20 mouse cellular contexts compared by ENCODE assay signal in genomic region chr13:48617774-48618173, GRCm38 (mm10). TPM values are rescaled to one million over a fixed set of nuclear protein-coding genes. Genes with fewer than 3 reads are reported as not detected.
"Had no signal": no experiment of that assay in that cellular context is flagged by ENCODE, and none has a peak within 500 bp of the region (broad histone marks: within the 10 kb centered on the region; RNA-seq: fewer than 3 reads in every experiment).

No protein-coding gene starts in this region.

- H3K4me1 ChIP-seq: liver, embryonic 13.5 days; lung, embryonic 15.5 days; megakaryocyte, embryonic 14.5 days; neural tube, embryonic 13.5 days; stomach, embryonic 15.5 days had no signal

- H3K4me3 ChIP-seq: layer of hippocampus, adult 2 months; limb, embryonic 15.5 days; liver, embryonic 13.5 days; lung, embryonic 15.5 days; megakaryocyte, embryonic 14.5 days; neural tube, embryonic 13.5 days; stomach, embryonic 15.5 days had no signal

- ATAC-seq: liver, postnatal 0 days; midbrain, embryonic 16.5 days had no signal

- DNase-seq: left cerebral cortex, postnatal 4 days; liver, embryonic 13.5 days; liver, postnatal 0 days; lung, postnatal 14 days; retina, postnatal 1 day; right cerebral cortex, postnatal 4 days; thymus, adult 2 months; thymus, postnatal 25 days had no signal

- H3K36me3 ChIP-seq: liver, embryonic 13.5 days; lung, embryonic 15.5 days; stomach, embryonic 15.5 days had no signal

- H3K27ac ChIP-seq: layer of hippocampus, adult 2 months; limb, embryonic 15.5 days; liver, embryonic 13.5 days; lung, embryonic 15.5 days; macrophage; neural tube, embryonic 13.5 days; stomach, embryonic 15.5 days had no signal

- H3K9ac ChIP-seq: limb, embryonic 15.5 days; liver, embryonic 13.5 days; liver, postnatal 0 days; lung, embryonic 15.5 days; neural tube, embryonic 13.5 days; stomach, embryonic 15.5 days had no signal

- H3K4me2 ChIP-seq: limb, embryonic 15.5 days; liver, embryonic 13.5 days; lung, embryonic 15.5 days; midbrain, embryonic 11.5 days; neural tube, embryonic 13.5 days; stomach, embryonic 15.5 days had no signal

- H3K27me3 ChIP-seq: limb, embryonic 15.5 days; liver, embryonic 13.5 days; lung, embryonic 15.5 days; neural tube, embryonic 13.5 days; stomach, embryonic 15.5 days had no signal

- H3K9me3 ChIP-seq: limb, embryonic 15.5 days; lung, embryonic 15.5 days had no signal

RNA-seq across cellular contexts. Expression of gene Barx1, which starts 45.0 kb away (rescaled TPM):
- total RNA-seq: layer of hippocampus, adult 2 months; layer of hippocampus, postnatal 10 days; left cerebral cortex, postnatal 10 days; left cerebral cortex, postnatal 4 days had no signal
- polyA plus RNA-seq: macrophage; midbrain, embryonic 16.5 days; urinary bladder, adult 2 months had no signal
